Mouse (Mus musculus): ENCODE measurements at regions not wholly inside any gene's neighbourhood (a gene's known extent, or its start where the extent isn't known, plus 50 kb on each side); places are given as distances from the start of the nearest gene placed in this dataset.

DNA sequence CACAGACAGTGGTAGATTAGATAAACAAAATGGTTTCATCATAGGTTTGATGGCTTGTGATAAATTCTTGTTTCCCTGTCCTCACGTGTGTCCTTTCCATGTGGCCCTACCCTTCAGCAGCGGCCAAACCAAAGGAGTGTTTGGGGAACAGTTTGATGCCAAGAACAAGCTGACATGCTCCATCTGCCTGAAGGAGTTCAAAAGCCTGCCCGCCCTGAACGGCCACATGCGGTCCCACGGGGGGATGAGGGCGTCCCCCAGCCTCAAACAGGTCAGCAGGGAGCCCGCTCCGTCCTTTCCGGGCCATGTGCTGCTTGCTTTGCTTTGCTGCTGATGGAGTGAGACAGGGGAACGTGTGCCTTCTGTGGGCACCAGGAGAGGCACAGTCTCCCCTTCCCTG, 51.0 kb upstream of the Mrps10 start:
- TF ChIP-seq CTCF (IDR thresholded peaks at IDR 0.05; ENCODE audit: low read depth, low read length) (no peak), POLR2A (IDR thresholded peaks at IDR 0.05; ENCODE audit: insufficient read depth, low read length) (no peak), EP300 (IDR thresholded peaks at IDR 0.05; ENCODE audit: insufficient read depth, low read depth, low read length) (no peak)
